10 mouse cellular contexts compared by ENCODE assay signal in genomic region chr17:24723881-24724180, GRCm38 (mm10). TPM values are rescaled to one million over a fixed set of nuclear protein-coding genes. Genes with fewer than 3 reads are reported as not detected.
A peak's percentile ranks its signal among the peaks of the same experiment; 100 is the strongest.
DNase-seq lines count a peak whose midpoint lies in the region; ATAC-seq and TF ChIP-seq lines count a peak whose summit lies in the region.
"Had no signal": no experiment of that assay in that cellular context is flagged by ENCODE, and none has a peak within 500 bp of the region (broad histone marks: within the 10 kb centered on the region; RNA-seq: fewer than 3 reads in every experiment).

No protein-coding gene starts in this region.

- DNase-seq in kidney, postnatal 4 days = no peak
- no peak for DNase-seq in ES-E14 (ENCODE audit: low read depth, low spot score)
- no peak for DNase-seq in limb, embryonic 14.5 days (ENCODE audit: low spot score)
- no peak for DNase-seq in urinary bladder, adult 2 months (ENCODE audit: low spot score)
- no peak for DNase-seq in left cerebral cortex, adult 11 months (ENCODE audit: low spot score)

- ATAC-seq in kidney, embryonic 14.5 days (ENCODE audit: low FRiP score, low TSS enrichment) = peak; percentile 0; the same call in 1 of the 2 replicates
- no peak for ATAC-seq in limb, embryonic 14.5 days (ENCODE audit: low FRiP score, low read depth)
- 0 out of 2 replicates have a peak, but pooled peaks have one; percentile 4 for ATAC-seq in neural tube, embryonic 15.5 days (ENCODE audit: low FRiP score)

- H3K27me3 ChIP-seq in kidney, embryonic 14.5 days (ENCODE audit: control insufficient read depth, insufficient read depth, low read length) = no peaks in the 10 kb centered on the region
- peaks cover 6% of the 10 kb centered on the region for H3K27me3 ChIP-seq in erythroblast, embryonic 14.5 days (ENCODE audit: control insufficient read depth)
- no peaks in the 10 kb centered on the region for H3K27me3 ChIP-seq in limb, embryonic 14.5 days (ENCODE audit: control insufficient read depth, insufficient read depth, low read length)
- H3K27me3 ChIP-seq in neural tube, embryonic 15.5 days (replicated peaks) = no peaks in the 10 kb centered on the region

- peak overlapping the region; percentile 90 for H3K4me3 ChIP-seq in kidney, embryonic 14.5 days (ENCODE audit: low read length)
- H3K4me3 ChIP-seq in ES-E14 (ENCODE audit: insufficient read depth in 1 of 2, low read depth in 1 of 2, low read length in 2 of 2, poor library complexity in 1 of 2, severe bottlenecking in 1 of 2) = peak overlapping the region; percentile 73 to 95
- H3K4me3 ChIP-seq in erythroblast, embryonic 14.5 days (replicated peaks) = peak overlapping the region; percentile 77
- H3K4me3 ChIP-seq in limb, embryonic 14.5 days (replicated peaks; ENCODE audit: low read length) = peak overlapping the region; percentile 81
- H3K4me3 ChIP-seq in neural tube, embryonic 15.5 days (replicated peaks) = peak overlapping the region; percentile 84

- peaks cover 8% of the 10 kb centered on the region for H3K4me1 ChIP-seq in kidney, embryonic 14.5 days (ENCODE audit: control insufficient read depth, insufficient read depth, low read length)
- peaks cover 0 to 8% of the 10 kb centered on the region in 2 experiments; a peak in 1 of 4 replicates for H3K4me1 ChIP-seq in ES-E14 (ENCODE audit: control insufficient read depth in 2 of 2, insufficient read depth in 2 of 2, low read length in 2 of 2, poor library complexity in 1 of 2)
- peaks cover 52% of the 10 kb centered on the region for H3K4me1 ChIP-seq in erythroblast, embryonic 14.5 days (ENCODE audit: control insufficient read depth)
- H3K4me1 ChIP-seq in limb, embryonic 14.5 days (ENCODE audit: control insufficient read depth, insufficient read depth, low read length) = peaks cover 19% of the 10 kb centered on the region
- H3K4me1 ChIP-seq in neural tube, embryonic 15.5 days = peaks cover 35% of the 10 kb centered on the region

- no peaks in the 10 kb centered on the region for H3K9me3 ChIP-seq in kidney, embryonic 14.5 days (ENCODE audit: control insufficient read depth, low read length)
- no peaks in the 10 kb centered on the region for H3K9me3 ChIP-seq in ES-E14 (ENCODE audit: control insufficient read depth, insufficient read depth, low read depth, low read length)
- no peaks in the 10 kb centered on the region for H3K9me3 ChIP-seq in erythroblast, embryonic 14.5 days (ENCODE audit: control insufficient read depth, low read length)
- no peaks in the 10 kb centered on the region for H3K9me3 ChIP-seq in limb, embryonic 14.5 days (ENCODE audit: control insufficient read depth, low read length)
- H3K9me3 ChIP-seq in neural tube, embryonic 15.5 days (replicated peaks) = no peaks in the 10 kb centered on the region

- peak overlapping the region; percentile 89 for H3K9ac ChIP-seq in kidney, embryonic 14.5 days (ENCODE audit: low read depth, low read length)
- H3K9ac ChIP-seq in ES-E14 (ENCODE audit: insufficient read depth, low read depth, low read length, poor library complexity, severe bottlenecking) = peak overlapping the region; percentile 95
- H3K9ac ChIP-seq in limb, embryonic 14.5 days (ENCODE audit: low read depth, low read length, severe bottlenecking) = peak overlapping the region; percentile 85
- peak overlapping the region; percentile 98 for H3K9ac ChIP-seq in neural tube, embryonic 15.5 days (replicated peaks)

- peak overlapping the region; percentile 78 for H3K4me2 ChIP-seq in kidney, embryonic 14.5 days (replicated peaks; ENCODE audit: low read depth, low read length)
- H3K4me2 ChIP-seq in limb, embryonic 14.5 days (replicated peaks; ENCODE audit: low read depth, low read length, severe bottlenecking) = peak overlapping the region; percentile 79
- H3K4me2 ChIP-seq in neural tube, embryonic 15.5 days = peak overlapping the region; percentile 91

- under 1% methylated on average over 15 of the region's 15 CpGs for WGBS in kidney, embryonic 14.5 days
- 1% methylated on average over 15 of the region's 15 CpGs for WGBS in limb, embryonic 14.5 days
- under 1% methylated on average over 15 of the region's 15 CpGs for WGBS in neural tube, embryonic 15.5 days

- H3K27ac ChIP-seq in kidney, embryonic 14.5 days (ENCODE audit: low read depth, low read length) = peak overlapping the region; percentile 71
- H3K27ac ChIP-seq in ES-E14 (ENCODE audit: insufficient read depth, low read depth, low read length, poor library complexity, severe bottlenecking) = peak overlapping the region; percentile 47; the same call in 1 of the 2 replicates
- H3K27ac ChIP-seq in limb, embryonic 14.5 days (replicated peaks; ENCODE audit: low read depth, low read length) = peak overlapping the region; percentile 61; the same call in 1 of the 2 replicates
- H3K27ac ChIP-seq in neural tube, embryonic 15.5 days (replicated peaks) = peak overlapping the region; percentile 90

- in situ Hi-C loops in ES-E14 (cut with MboI; ENCODE audit: low sequenced_read_pairs in 2 of 2, unreplicated experiment in 2 of 2) = no loop called here

- H3K36me3 ChIP-seq in kidney, embryonic 14.5 days (ENCODE audit: control insufficient read depth, insufficient read depth, low read length) = peaks cover 20% of the 10 kb centered on the region
- peaks cover 23% of the 10 kb centered on the region for H3K36me3 ChIP-seq in ES-E14 (ENCODE audit: control insufficient read depth, insufficient read depth, low read length, poor library complexity, severe bottlenecking)
- H3K36me3 ChIP-seq in erythroblast, embryonic 14.5 days (ENCODE audit: control insufficient read depth) = peaks cover 22% of the 10 kb centered on the region
- H3K36me3 ChIP-seq in limb, embryonic 14.5 days (ENCODE audit: control insufficient read depth, insufficient read depth, low read length) = peaks cover 17% of the 10 kb centered on the region
- H3K36me3 ChIP-seq in neural tube, embryonic 15.5 days = peaks cover 15% of the 10 kb centered on the region

- no peak for TF ChIP-seq POLR2A in limb, embryonic 14.5 days (IDR thresholded peaks at IDR 0.05; ENCODE audit: borderline replicate concordance, extremely low read depth, insufficient read depth, insufficient read length)

TF ChIP-seq in ES-E14, 5 proteins besides CTCF, POLR2A, EP300 and RAD21:
- no peak for TF ChIP-seq MAFK (IDR thresholded peaks at IDR 0.05; ENCODE audit: insufficient read depth, low read depth, low read length)
- TF ChIP-seq ZNF384 (IDR thresholded peaks at IDR 0.05; ENCODE audit: low read depth, low read length) = no peak
- no peak for TF ChIP-seq ZC3H11A (IDR thresholded peaks at IDR 0.05; ENCODE audit: borderline replicate concordance, low read depth, low read length)
- TF ChIP-seq HCFC1 (IDR thresholded peaks at IDR 0.05; ENCODE audit: borderline replicate concordance, insufficient read depth, low read length) = no peak
- TF ChIP-seq CHD2 (IDR thresholded peaks at IDR 0.05; ENCODE audit: low read depth, low read length) = no peak
TF ChIP-seq in ES-E14: peak in this region for 0.

RNA-seq across cellular contexts. Expression of gene Ndufb10, which starts 0.4 kb away (rescaled TPM):
- 225 and 229 TPM in 2 replicates for polyA plus RNA-seq in kidney, embryonic 14.5 days (2014; fragmentation: Nextera tagmentation; extraction: Ambion mirVana)
- total RNA-seq in ES-E14 (2012; rRNA removed) = 147 and 191 TPM in 2 replicates
- polyA plus RNA-seq in erythroblast, embryonic 14.5 days (2012) = 104 and 106 TPM in 2 replicates
- 178 and 192 TPM in 2 replicates for polyA plus RNA-seq in limb, embryonic 14.5 days (2012; rRNA removed)
- 235 and 237 TPM in 2 replicates for polyA plus RNA-seq in limb, embryonic 14.5 days (2014; fragmentation: Nextera tagmentation; extraction: Ambion mirVana)
- 302 and 304 TPM in 2 replicates for polyA plus RNA-seq in neural tube, embryonic 15.5 days (2015; fragmentation: Nextera tagmentation; extraction: Ambion mirVana)
- polyA plus RNA-seq in urinary bladder, adult 2 months (2012; rRNA removed) = 298 and 302 TPM in 2 replicates

RNA-seq across cellular contexts. Expression of gene Rpl3l, which starts 3.8 kb away (rescaled TPM):
- polyA plus RNA-seq in kidney, embryonic 14.5 days (2014; fragmentation: Nextera tagmentation; extraction: Ambion mirVana) = not detected in 2 replicates
- total RNA-seq in ES-E14 (2012; rRNA removed) = 0.16 and 0.67 TPM in 2 replicates
- polyA plus RNA-seq in erythroblast, embryonic 14.5 days (2012) = not detected in 2 replicates
- not detected in 2 replicates for polyA plus RNA-seq in limb, embryonic 14.5 days (2012; rRNA removed)
- 0.19 TPM in 1 of 2 replicates, not detected in the other for polyA plus RNA-seq in limb, embryonic 14.5 days (2014; fragmentation: Nextera tagmentation; extraction: Ambion mirVana)
- polyA plus RNA-seq in neural tube, embryonic 15.5 days (2015; fragmentation: Nextera tagmentation; extraction: Ambion mirVana) = 0.10 and 0.19 TPM in 2 replicates
- polyA plus RNA-seq in urinary bladder, adult 2 months (2012; rRNA removed) = 0.19 and 0.29 TPM in 2 replicates

RNA-seq across cellular contexts. Expression of gene Rps2, which starts 5.9 kb away (rescaled TPM):
- 1,741 and 1,827 TPM in 2 replicates for polyA plus RNA-seq in kidney, embryonic 14.5 days (2014; fragmentation: Nextera tagmentation; extraction: Ambion mirVana)
- total RNA-seq in ES-E14 (2012; rRNA removed) = 3,495 and 3,661 TPM in 2 replicates
- polyA plus RNA-seq in erythroblast, embryonic 14.5 days (2012) = 143 and 504 TPM in 2 replicates
- 2,709 and 3,185 TPM in 2 replicates for polyA plus RNA-seq in limb, embryonic 14.5 days (2012; rRNA removed)
- 1,651 and 1,722 TPM in 2 replicates for polyA plus RNA-seq in limb, embryonic 14.5 days (2014; fragmentation: Nextera tagmentation; extraction: Ambion mirVana)
- polyA plus RNA-seq in neural tube, embryonic 15.5 days (2015; fragmentation: Nextera tagmentation; extraction: Ambion mirVana) = 729 and 914 TPM in 2 replicates
- polyA plus RNA-seq in urinary bladder, adult 2 months (2012; rRNA removed) = 1,660 and 1,865 TPM in 2 replicates

RNA-seq across cellular contexts. Expression of gene Rnf151, which starts 6.0 kb away (rescaled TPM):
- 0.62 TPM in 1 of 2 replicates, not detected in the other for polyA plus RNA-seq in kidney, embryonic 14.5 days (2014; fragmentation: Nextera tagmentation; extraction: Ambion mirVana)
- 0.71 and 0.95 TPM in 2 replicates for total RNA-seq in ES-E14 (2012; rRNA removed)
- polyA plus RNA-seq in erythroblast, embryonic 14.5 days (2012) = 0.19 TPM in 1 of 2 replicates, not detected in the other
- 0.85 and 0.98 TPM in 2 replicates for polyA plus RNA-seq in limb, embryonic 14.5 days (2012; rRNA removed)
- polyA plus RNA-seq in limb, embryonic 14.5 days (2014; fragmentation: Nextera tagmentation; extraction: Ambion mirVana) = 0.19 and 0.40 TPM in 2 replicates
- polyA plus RNA-seq in neural tube, embryonic 15.5 days (2015; fragmentation: Nextera tagmentation; extraction: Ambion mirVana) = 0.15 TPM in 1 of 2 replicates, not detected in the other
- polyA plus RNA-seq in urinary bladder, adult 2 months (2012; rRNA removed) = 0.18 and 0.30 TPM in 2 replicates
- total RNA-seq: adrenal gland, postnatal 36 days; neutrophil, adult 5-6 weeks had no signal

RNA-seq across cellular contexts. Expression of gene Msrb1, which starts 12.6 kb away (rescaled TPM):
- 35.2 and 39.0 TPM in 2 replicates for polyA plus RNA-seq in kidney, embryonic 14.5 days (2014; fragmentation: Nextera tagmentation; extraction: Ambion mirVana)
- 23.5 and 30.2 TPM in 2 replicates for total RNA-seq in ES-E14 (2012; rRNA removed)
- polyA plus RNA-seq in erythroblast, embryonic 14.5 days (2012) = 1.5 and 1.7 TPM in 2 replicates
- polyA plus RNA-seq in limb, embryonic 14.5 days (2012; rRNA removed) = 36.2 and 44.1 TPM in 2 replicates
- 29.8 and 29.9 TPM in 2 replicates for polyA plus RNA-seq in limb, embryonic 14.5 days (2014; fragmentation: Nextera tagmentation; extraction: Ambion mirVana)
- 23.2 and 24.4 TPM in 2 replicates for polyA plus RNA-seq in neural tube, embryonic 15.5 days (2015; fragmentation: Nextera tagmentation; extraction: Ambion mirVana)
- 195 and 227 TPM in 2 replicates for polyA plus RNA-seq in urinary bladder, adult 2 months (2012; rRNA removed)
